Mouse (Mus musculus): ENCODE measurements around the gene Lrch1. TPM values are rescaled to one million over a fixed set of nuclear protein-coding genes. Genes with fewer than 3 reads are reported as not detected.

Gene Lrch1
- total and polyA plus RNA-seq, 3 experiments = 2.8 to 6.1 TPM; not detected in 1

DNA sequence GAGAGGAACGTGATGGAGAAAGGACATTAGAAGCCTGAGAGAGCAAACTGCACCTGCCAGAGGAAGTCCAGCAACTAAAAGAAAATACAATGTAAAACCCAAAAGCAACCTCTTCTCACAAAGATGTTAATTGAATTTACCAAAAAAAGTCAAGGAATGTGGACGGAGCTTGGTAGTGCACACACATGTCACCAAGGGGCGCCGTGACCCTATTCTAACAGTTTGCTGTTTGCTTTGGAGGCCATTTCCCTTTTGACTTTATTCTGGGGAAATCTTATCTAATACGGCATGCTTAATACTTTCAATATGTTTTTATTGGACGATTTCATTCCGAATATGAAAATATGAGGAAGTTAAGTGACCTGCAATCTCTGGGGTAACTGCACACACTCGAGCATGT, 158.9 kb downstream of the Lrch1 start:
- no peaks in the 10 kb centered on the region for H3K79me2 ChIP-seq (ENCODE audit: control insufficient read depth, insufficient read depth, low read length, poor library complexity)
- no peaks in the 10 kb centered on the region for H3K36me3 ChIP-seq (ENCODE audit: control insufficient read depth in 1 of 2, insufficient read depth in 2 of 2, low read length in 2 of 2)
- no peaks in the 10 kb centered on the region for H3K9me3 ChIP-seq (replicated peaks; ENCODE audit: insufficient read depth, low read length)
- H3K4me3 ChIP-seq (ENCODE audit: control insufficient read depth in 1 of 2, insufficient read depth in 1 of 2, low read depth in 2 of 2, low read length in 2 of 2) = no peak overlapping the region
- H3K9ac ChIP-seq (ENCODE audit: control insufficient read depth, low read depth, low read length, poor library complexity, severe bottlenecking) = no peak overlapping the region
- H3K27ac ChIP-seq (ENCODE audit: control insufficient read depth, low read depth, low read length) = no peak overlapping the region
- peak; percentile 22 for DNase-seq (ENCODE audit: low read depth, low spot score)
- no peaks in the 10 kb centered on the region for H3K27me3 ChIP-seq (ENCODE audit: control insufficient read depth in 1 of 2, insufficient read depth in 2 of 2, low read length in 2 of 2)
- no peaks in the 10 kb centered on the region for H3K4me1 ChIP-seq (ENCODE audit: control insufficient read depth in 1 of 2, insufficient read depth in 2 of 2, low read length in 2 of 2)
- TF ChIP-seq ZKSCAN1 (IDR thresholded peaks at IDR 0.05; ENCODE audit: low read depth, low read length) = no peak
- peak; percentile 43 for TF ChIP-seq SMC3 (IDR thresholded peaks at IDR 0.05; ENCODE audit: low read depth, low read length)
- no peak for TF ChIP-seq MAFK (IDR thresholded peaks at IDR 0.05; ENCODE audit: borderline replicate concordance, low read depth, low read length)
- TF ChIP-seq ELF1 (IDR thresholded peaks at IDR 0.05; ENCODE audit: low read depth, low read length) = no peak
- TF ChIP-seq TBP (IDR thresholded peaks at IDR 0.05; ENCODE audit: low read depth, low read length) = no peak
- TF ChIP-seq CHD1 (IDR thresholded peaks at IDR 0.05; ENCODE audit: low read depth, low read length) = no peak
- TF ChIP-seq RAD21 (IDR thresholded peaks at IDR 0.05; ENCODE audit: low read depth, low read length) = peak; percentile 48
- no peak for TF ChIP-seq ZNF384 (IDR thresholded peaks at IDR 0.05; ENCODE audit: low read depth, low read length)
- TF ChIP-seq ZMIZ1 (IDR thresholded peaks at IDR 0.05; ENCODE audit: low read depth, low read length) = no peak
- TF ChIP-seq CTCF (IDR thresholded peaks at IDR 0.05 in 2 of 3, conservative IDR thresholded peaks at IDR 0.05 in 1 of 3; ENCODE audit: control insufficient read depth in 1 of 3, insufficient read depth in 1 of 3, low read depth in 2 of 3, low read length in 3 of 3, poor library complexity in 1 of 3, severe bottlenecking in 1 of 3) = peak in 2 of 3 experiments; percentile 32 to 38; a peak in 3 of 6 replicates
- no peak; the same call in 1 of the 2 replicates for TF ChIP-seq ZC3H11A (IDR thresholded peaks at IDR 0.05; ENCODE audit: low read depth, low read length)
- no peak for TF ChIP-seq TCF12 (IDR thresholded peaks at IDR 0.05; ENCODE audit: low read depth, low read length)
- no peak for TF ChIP-seq MAZ (IDR thresholded peaks at IDR 0.05; ENCODE audit: low read depth, low read length)
- TF ChIP-seq SIN3A (IDR thresholded peaks at IDR 0.05; ENCODE audit: low read length) = no peak
- TF ChIP-seq NELFE (IDR thresholded peaks at IDR 0.05; ENCODE audit: low read depth, low read length) = no peak
- TF ChIP-seq TAL1 (IDR thresholded peaks at IDR 0.05; ENCODE audit: low read length) = no peak
- TF ChIP-seq ETS1 (IDR thresholded peaks at IDR 0.05; ENCODE audit: low read depth, low read length) = no peak
- TF ChIP-seq NRF1 (IDR thresholded peaks at IDR 0.05; ENCODE audit: insufficient read depth, low read depth, low read length, poor library complexity, severe bottlenecking) = no peak
- TF ChIP-seq E2F4 (IDR thresholded peaks at IDR 0.05; ENCODE audit: borderline replicate concordance, low read depth, low read length) = no peak
- no peak for TF ChIP-seq MYC (IDR thresholded peaks at IDR 0.05; ENCODE audit: low read depth, low read length)
- no peak for TF ChIP-seq UBTF (IDR thresholded peaks at IDR 0.05; ENCODE audit: borderline replicate concordance, insufficient read depth, low read depth, low read length)
- TF ChIP-seq GATA1 (IDR thresholded peaks at IDR 0.05; ENCODE audit: low read depth, low read length) = no peak
- no peak for TF ChIP-seq HCFC1 (IDR thresholded peaks at IDR 0.05; ENCODE audit: low read depth, low read length)
- no peak for TF ChIP-seq JUND (IDR thresholded peaks at IDR 0.05; ENCODE audit: low read depth, low read length)
- no peak for TF ChIP-seq POLR2AphosphoS5 (IDR thresholded peaks at IDR 0.05; ENCODE audit: borderline replicate concordance, low read depth, low read length)
